Mouse (Mus musculus) embryonic fibroblast, embryonic 13.5 days (primary cell): ENCODE data around the gene Ggnbp2.

Experiments used
- CTCF ChIP-seq: IDR thresholded peaks from 2 replicates; pipeline ENCODE4 v1.5.1; 2011; ENCODE audit warnings: mild to moderate bottlenecking, control low read depth, low read length, moderate library complexity, borderline replicate concordance; ENCODE audit not compliant: insufficient read depth
- POLR2A ChIP-seq: IDR thresholded peaks from 2 replicates; pipeline ENCODE4 v1.6.1; 2011; ENCODE audit warnings: low read depth, mild to moderate bottlenecking, control low read depth, low read length, moderate library complexity

- TF ChIP-seq CTCF (no peak), POLR2A (no peak)
Measured at GRCm38 (mm10) chr11:84868786-84869259, 1.8 kb downstream of the Ggnbp2 start.
